Mouse (Mus musculus): ENCODE data around the gene Cdh18. TPM values are rescaled to one million over a fixed set of nuclear protein-coding genes. Genes with fewer than 3 reads are reported as not detected.
A peak's percentile ranks its signal among the peaks of the same experiment; 100 is the strongest.
"Not testable (repeated sequence)": the region's sequence is repeated elsewhere in the genome, so short reads cannot be mapped to it uniquely, and the experiment has no call there.

Cdh18 gene
- polyA plus RNA-seq, 1 experiment from 2014 or later: 20.7 TPM

GRCm38 (mm10) chr15:23087535-23087934 is 538.7 kb downstream of the Cdh18 start:
- no peak overlapping the region for H3K4me2 ChIP-seq (ENCODE audit: low read depth, low read length)
- no peaks in the 10 kb centered on the region for H3K9me3 ChIP-seq (ENCODE audit: control insufficient read depth, low read length)
- no peak overlapping the region for H3K9ac ChIP-seq (replicated peaks; ENCODE audit: low read depth, low read length)
- H3K4me1 ChIP-seq (ENCODE audit: control insufficient read depth, insufficient read depth, low read length): no peaks in the 10 kb centered on the region
- H3K4me3 ChIP-seq (ENCODE audit: low read depth, low read length): no peak overlapping the region
- ATAC-seq (ENCODE audit: low read depth): no peak
- no peaks in the 10 kb centered on the region for H3K27me3 ChIP-seq (ENCODE audit: control insufficient read depth, insufficient read depth, low read length)
- H3K36me3 ChIP-seq (ENCODE audit: control insufficient read depth, insufficient read depth, low read length): no peaks in the 10 kb centered on the region
- no peak overlapping the region for H3K27ac ChIP-seq (ENCODE audit: low read depth, low read length)
- WGBS: 84% methylated on average over 2 of the region's 2 CpGs

GRCm38 (mm10) chr15:23096601-23097000 is 547.8 kb downstream of the Cdh18 start:
- no peak overlapping the region for H3K4me3 ChIP-seq (ENCODE audit: low read depth, low read length)
- no peak overlapping the region for H3K9ac ChIP-seq (replicated peaks; ENCODE audit: low read depth, low read length)
- H3K4me2 ChIP-seq (ENCODE audit: low read depth, low read length): no peak overlapping the region
- H3K27me3 ChIP-seq (ENCODE audit: control insufficient read depth, insufficient read depth, low read length): no peaks in the 10 kb centered on the region
- H3K4me1 ChIP-seq (ENCODE audit: control insufficient read depth, insufficient read depth, low read length): no peaks in the 10 kb centered on the region
- H3K27ac ChIP-seq (ENCODE audit: low read depth, low read length): no peak overlapping the region
- H3K9me3 ChIP-seq (ENCODE audit: control insufficient read depth, low read length): no peaks in the 10 kb centered on the region
- whole genome bisulfite sequencing: 75% methylated on average over 5 of the region's 5 CpGs
- no peaks in the 10 kb centered on the region for H3K36me3 ChIP-seq (ENCODE audit: control insufficient read depth, insufficient read depth, low read length)
- ATAC-seq (ENCODE audit: low read depth): no peak

GRCm38 (mm10) chr15:23104668-23105380 is 556.0 kb downstream of the Cdh18 start:
- H3K27ac ChIP-seq (ENCODE audit: low read depth, low read length): no peak overlapping the region
- no peaks in the 10 kb centered on the region for H3K9me3 ChIP-seq (ENCODE audit: control insufficient read depth, low read length)
- no peak overlapping the region for H3K4me3 ChIP-seq (ENCODE audit: low read depth, low read length)
- no peak for ATAC-seq (ENCODE audit: low read depth)
- 40% methylated on average over 5 of the region's 5 CpGs for WGBS
- H3K9ac ChIP-seq (replicated peaks; ENCODE audit: low read depth, low read length): no peak overlapping the region
- no peaks in the 10 kb centered on the region for H3K36me3 ChIP-seq (ENCODE audit: control insufficient read depth, insufficient read depth, low read length)
- H3K27me3 ChIP-seq (ENCODE audit: control insufficient read depth, insufficient read depth, low read length): no peaks in the 10 kb centered on the region
- no peaks in the 10 kb centered on the region for H3K4me1 ChIP-seq (ENCODE audit: control insufficient read depth, insufficient read depth, low read length)
- no peak overlapping the region for H3K4me2 ChIP-seq (ENCODE audit: low read depth, low read length)

GRCm38 (mm10) chr15:23134950-23135715 is 586.3 kb downstream of the Cdh18 start:
- Histone ChIP-seq H3K9ac (replicated peaks; ENCODE audit: low read depth, low read length) (no peak overlapping the region), H3K27me3 (ENCODE audit: control insufficient read depth, insufficient read depth, low read length) (no peaks in the 10 kb centered on the region), H3K4me2 (ENCODE audit: low read depth, low read length) (no peak overlapping the region), H3K36me3 (ENCODE audit: control insufficient read depth, insufficient read depth, low read length) (no peaks in the 10 kb centered on the region), H3K4me3 (ENCODE audit: low read depth, low read length) (no peak overlapping the region), H3K4me1 (ENCODE audit: control insufficient read depth, insufficient read depth, low read length) (no peaks in the 10 kb centered on the region), H3K27ac (ENCODE audit: low read depth, low read length) (no peak overlapping the region), H3K9me3 (ENCODE audit: control insufficient read depth, low read length) (no peaks in the 10 kb centered on the region)
- ATAC-seq (ENCODE audit: low read depth): peak; percentile 88
- 42% methylated on average over 6 of the region's 6 CpGs for WGBS

- Histone ChIP-seq H3K9ac (replicated peaks; ENCODE audit: low read depth, low read length) (no peak overlapping the region), H3K4me3 (ENCODE audit: low read depth, low read length) (no peak overlapping the region), H3K4me1 (ENCODE audit: control insufficient read depth, insufficient read depth, low read length) (no peaks in the 10 kb centered on the region), H3K27ac (ENCODE audit: low read depth, low read length) (no peak overlapping the region), H3K4me2 (ENCODE audit: low read depth, low read length) (no peak overlapping the region), H3K9me3 (ENCODE audit: control insufficient read depth, low read length) (no peaks in the 10 kb centered on the region), H3K36me3 (ENCODE audit: control insufficient read depth, insufficient read depth, low read length) (no peaks in the 10 kb centered on the region), H3K27me3 (ENCODE audit: control insufficient read depth, insufficient read depth, low read length) (no peaks in the 10 kb centered on the region)
- ATAC-seq (ENCODE audit: low read depth): no peak
- WGBS: 74% methylated on average over 3 of the region's 3 CpGs
Observed at GRCm38 (mm10) chr15:23136971-23137370, 588.1 kb downstream of the Cdh18 start.

- H3K4me1 ChIP-seq (ENCODE audit: control insufficient read depth, insufficient read depth, low read length); ATAC-seq (ENCODE audit: low read depth); H3K27ac ChIP-seq (ENCODE audit: low read depth, low read length); H3K36me3 ChIP-seq (ENCODE audit: control insufficient read depth, insufficient read depth, low read length); H3K4me2 ChIP-seq (ENCODE audit: low read depth, low read length); H3K4me3 ChIP-seq (ENCODE audit: low read depth, low read length); H3K9ac ChIP-seq (replicated peaks; ENCODE audit: low read depth, low read length); H3K9me3 ChIP-seq (ENCODE audit: control insufficient read depth, low read length); H3K27me3 ChIP-seq (ENCODE audit: control insufficient read depth, insufficient read depth, low read length): not testable (repeated sequence)
- WGBS: no CpG with 5 or more reads among the region's 1 CpGs
Observed at GRCm38 (mm10) chr15:23142907-23143306, 594.1 kb downstream of the Cdh18 start.

- 91% methylated on average over 2 of the region's 2 CpGs for WGBS
- H3K4me1 ChIP-seq (ENCODE audit: control insufficient read depth, insufficient read depth, low read length): no peaks in the 10 kb centered on the region
- H3K9ac ChIP-seq (replicated peaks; ENCODE audit: low read depth, low read length): no peak overlapping the region
- H3K27ac ChIP-seq (ENCODE audit: low read depth, low read length): no peak overlapping the region
- no peak overlapping the region for H3K4me2 ChIP-seq (ENCODE audit: low read depth, low read length)
- no peaks in the 10 kb centered on the region for H3K36me3 ChIP-seq (ENCODE audit: control insufficient read depth, insufficient read depth, low read length)
- no peak for ATAC-seq (ENCODE audit: low read depth)
- no peaks in the 10 kb centered on the region for H3K27me3 ChIP-seq (ENCODE audit: control insufficient read depth, insufficient read depth, low read length)
- no peak overlapping the region for H3K4me3 ChIP-seq (ENCODE audit: low read depth, low read length)
- no peaks in the 10 kb centered on the region for H3K9me3 ChIP-seq (ENCODE audit: control insufficient read depth, low read length)
Observed at GRCm38 (mm10) chr15:23155883-23156282, 607.1 kb downstream of the Cdh18 start.

GRCm38 (mm10) chr15:23164869-23165268 is 616.0 kb downstream of the Cdh18 start:
- no peaks in the 10 kb centered on the region for H3K27me3 ChIP-seq (ENCODE audit: control insufficient read depth, insufficient read depth, low read length)
- H3K4me1 ChIP-seq (ENCODE audit: control insufficient read depth, insufficient read depth, low read length): no peaks in the 10 kb centered on the region
- H3K27ac ChIP-seq (ENCODE audit: low read depth, low read length): no peak overlapping the region
- no peaks in the 10 kb centered on the region for H3K36me3 ChIP-seq (ENCODE audit: control insufficient read depth, insufficient read depth, low read length)
- H3K4me3 ChIP-seq (ENCODE audit: low read depth, low read length): no peak overlapping the region
- WGBS: 93% methylated on average over 4 of the region's 4 CpGs
- ATAC-seq (ENCODE audit: low read depth): no peak
- H3K4me2 ChIP-seq (ENCODE audit: low read depth, low read length): no peak overlapping the region
- H3K9ac ChIP-seq (replicated peaks; ENCODE audit: low read depth, low read length): no peak overlapping the region
- H3K9me3 ChIP-seq (ENCODE audit: control insufficient read depth, low read length): no peaks in the 10 kb centered on the region

- ATAC-seq (ENCODE audit: low read depth): no peak; the same call in 1 of the 2 replicates
- H3K9ac ChIP-seq (replicated peaks; ENCODE audit: low read depth, low read length): no peak overlapping the region
- H3K4me3 ChIP-seq (ENCODE audit: low read depth, low read length): no peak overlapping the region
- no peaks in the 10 kb centered on the region for H3K36me3 ChIP-seq (ENCODE audit: control insufficient read depth, insufficient read depth, low read length)
- no peaks in the 10 kb centered on the region for H3K27me3 ChIP-seq (ENCODE audit: control insufficient read depth, insufficient read depth, low read length)
- H3K9me3 ChIP-seq (ENCODE audit: control insufficient read depth, low read length): no peaks in the 10 kb centered on the region
- no peaks in the 10 kb centered on the region for H3K4me1 ChIP-seq (ENCODE audit: control insufficient read depth, insufficient read depth, low read length)
- H3K4me2 ChIP-seq (ENCODE audit: low read depth, low read length): no peak overlapping the region
- 50% methylated on average over 5 of the region's 5 CpGs for WGBS
- H3K27ac ChIP-seq (ENCODE audit: low read depth, low read length): no peak overlapping the region
Observed at GRCm38 (mm10) chr15:23174623-23175022, 625.8 kb downstream of the Cdh18 start.
